Mouse (Mus musculus) liver, embryonic 14.5 days (tissue): ENCODE data around the gene Evi2a.

Experiments used
- CTCF ChIP-seq: IDR thresholded peaks from 2 replicates; pipeline ENCODE4 v1.5.1; 2016; ENCODE audit warnings: antibody characterized with exemption, low read depth, control low read depth
- EP300 ChIP-seq: IDR thresholded peaks from 2 replicates; pipeline ENCODE4 v1.6.1; 2016; ENCODE audit warnings: antibody characterized with exemption, low read depth

GRCm38 (mm10) chr11:79494976-79495800 lies 35.2 kb downstream of the Evi2a start:
- TF ChIP-seq CTCF (no peak), EP300 (no peak)
